In genomic region chr11:62789617-62789936, GRCm38 (mm10) we compare ENCODE assay signal across 8 mouse cellular contexts. TPM values are rescaled to one million over a fixed set of nuclear protein-coding genes. Genes with fewer than 3 reads are reported as not detected.
DNase-seq lines count a peak whose midpoint lies in the region; ATAC-seq and TF ChIP-seq lines count a peak whose summit lies in the region.

No protein-coding gene starts in this region.

- H3K4me2 ChIP-seq in intestine, postnatal 0 days (replicated peaks; ENCODE audit: low read depth), result peak overlapping the region; percentile 77
- peak overlapping the region; percentile 89 for H3K4me2 ChIP-seq in neural tube, embryonic 14.5 days (ENCODE audit: low read depth, low read length)

- no peaks in the 10 kb centered on the region; the same call in 1 of the 2 replicates for H3K36me3 ChIP-seq in intestine, postnatal 0 days (ENCODE audit: control insufficient read depth, insufficient read depth)
- no peaks in the 10 kb centered on the region; the same call in 1 of the 2 replicates for H3K36me3 ChIP-seq in neural tube, embryonic 14.5 days (ENCODE audit: control insufficient read depth, insufficient read depth, low read length)

- ATAC-seq in intestine, postnatal 0 days, result no peak
- no peak; the same call in 1 of the 2 replicates for ATAC-seq in neural tube, embryonic 14.5 days (ENCODE audit: low read depth)

- H3K4me3 ChIP-seq in lung, adult 2 months (replicated peaks; ENCODE audit: extremely low read depth, low read depth, low read length), result peak overlapping the region; percentile 57
- peak overlapping the region; percentile 58; the same call in 1 of the 2 replicates for H3K4me3 ChIP-seq in embryonic fibroblast, embryonic 13.5 days (ENCODE audit: insufficient read depth, low read length)
- peak overlapping the region; percentile 44; the same call in 1 of the 2 replicates for H3K4me3 ChIP-seq in intestine, postnatal 0 days (ENCODE audit: low read depth, low read length)
- peak overlapping the region; percentile 58 for H3K4me3 ChIP-seq in neural tube, embryonic 14.5 days (ENCODE audit: low read depth, low read length)

- no peak for TF ChIP-seq POLR2A in lung, adult 2 months (IDR thresholded peaks at IDR 0.05; ENCODE audit: borderline replicate concordance, extremely low read depth, low read depth, low read length)
- TF ChIP-seq POLR2A in embryonic fibroblast, embryonic 13.5 days (IDR thresholded peaks at IDR 0.05; ENCODE audit: low read depth, low read length), result no peak; the same call in none of the 2 replicates

- H3K9ac ChIP-seq in intestine, postnatal 0 days (ENCODE audit: low read depth, low read length), result no peak overlapping the region
- peak overlapping the region; percentile 79 for H3K9ac ChIP-seq in neural tube, embryonic 14.5 days (replicated peaks; ENCODE audit: low read depth, low read length)

- 54% methylated on average over 3 of the region's 3 CpGs for WGBS in lung, adult 2 months
- 59% methylated on average over 3 of the region's 3 CpGs for WGBS in intestine, postnatal 0 days
- WGBS in neural tube, embryonic 14.5 days, result 52% methylated on average over 3 of the region's 3 CpGs

- no peak for DNase-seq in lung, adult 2 months
- DNase-seq in lung, postnatal 14 days, result no peak
- DNase-seq in frontal cortex, adult 2 months (ENCODE audit: extremely low spot score in 1 of 2, low spot score in 1 of 2), result no peak
- no peak for DNase-seq in urinary bladder, postnatal 14 days (ENCODE audit: low spot score)
- no peak for DNase-seq in embryo, embryonic 10.5 days (ENCODE audit: low spot score)

- no peak for TF ChIP-seq CTCF in lung, adult 2 months (IDR thresholded peaks at IDR 0.05; ENCODE audit: insufficient read depth, low read length)
- no peak for TF ChIP-seq CTCF in embryonic fibroblast, embryonic 13.5 days (IDR thresholded peaks at IDR 0.05; ENCODE audit: borderline replicate concordance, insufficient read depth, low read length)
- no peak for TF ChIP-seq CTCF in intestine, postnatal 0 days (IDR thresholded peaks at IDR 0.05; ENCODE audit: low read depth)

- H3K9me3 ChIP-seq in intestine, postnatal 0 days (ENCODE audit: control insufficient read depth), result no peaks in the 10 kb centered on the region
- H3K9me3 ChIP-seq in neural tube, embryonic 14.5 days (ENCODE audit: control insufficient read depth, low read length), result 0 out of 2 replicates have a peak, but pooled peaks cover 4% of the 10 kb centered on the region

- no peaks in the 10 kb centered on the region; the same call in 1 of the 2 replicates for H3K4me1 ChIP-seq in lung, adult 2 months (ENCODE audit: control insufficient read depth, insufficient read depth, low read length)
- no peaks in the 10 kb centered on the region; the same call in 1 of the 2 replicates for H3K4me1 ChIP-seq in embryonic fibroblast, embryonic 13.5 days (ENCODE audit: control insufficient read depth, insufficient read depth, low read length)
- 0 out of 2 replicates have a peak, but pooled peaks cover 4% of the 10 kb centered on the region for H3K4me1 ChIP-seq in intestine, postnatal 0 days (replicated peaks; ENCODE audit: control insufficient read depth, insufficient read depth, low read length)
- H3K4me1 ChIP-seq in neural tube, embryonic 14.5 days (ENCODE audit: control insufficient read depth, insufficient read depth, low read length), result 0 out of 2 replicates have a peak, but pooled peaks cover 4% of the 10 kb centered on the region

- no peak overlapping the region for H3K27ac ChIP-seq in embryonic fibroblast, embryonic 13.5 days (ENCODE audit: insufficient read depth, low read length)
- H3K27ac ChIP-seq in intestine, postnatal 0 days (ENCODE audit: low read depth, low read length), result no peak overlapping the region
- H3K27ac ChIP-seq in neural tube, embryonic 14.5 days (ENCODE audit: low read depth, low read length), result peak overlapping the region; percentile 69; the same call in 1 of the 2 replicates

- H3K27me3 ChIP-seq in intestine, postnatal 0 days (replicated peaks; ENCODE audit: control insufficient read depth, insufficient read depth, low read length), result no peaks in the 10 kb centered on the region
- no peaks in the 10 kb centered on the region for H3K27me3 ChIP-seq in neural tube, embryonic 14.5 days (ENCODE audit: control insufficient read depth, insufficient read depth, low read length)

RNA-seq across cellular contexts. Expression of gene Zfp286, which starts 0.3 kb away (rescaled TPM):
- 0.54 and 1.1 TPM in 2 replicates for polyA plus RNA-seq in lung, adult 2 months (2012; rRNA removed)
- polyA plus RNA-seq in embryonic fibroblast, embryonic 13.5 days (2011; ENCODE audit: insufficient read length, low read depth, missing spikeins), result 6.7 and 7.6 TPM in 2 replicates
- 4.2 and 4.3 TPM in 2 replicates for polyA plus RNA-seq in intestine, postnatal 0 days (2015; fragmentation: Nextera tagmentation; extraction: Ambion mirVana)
- polyA plus RNA-seq in neural tube, embryonic 14.5 days (2014; fragmentation: Nextera tagmentation; extraction: Ambion mirVana), result 30.8 and 33.8 TPM in 2 replicates
- polyA plus RNA-seq in frontal cortex, adult 2 months (2012; rRNA removed), result 16.1 and 20.5 TPM in 2 replicates

RNA-seq across cellular contexts. Expression of gene Trim16, which starts 30.5 kb away (rescaled TPM):
- polyA plus RNA-seq in lung, adult 2 months (2012; rRNA removed), result 23.7 and 24.5 TPM in 2 replicates
- polyA plus RNA-seq in embryonic fibroblast, embryonic 13.5 days (2011; ENCODE audit: insufficient read length, low read depth, missing spikeins), result 23.5 and 28.5 TPM in 2 replicates
- 10.8 and 11.5 TPM in 2 replicates for polyA plus RNA-seq in intestine, postnatal 0 days (2015; fragmentation: Nextera tagmentation; extraction: Ambion mirVana)
- 9.5 and 10.1 TPM in 2 replicates for polyA plus RNA-seq in neural tube, embryonic 14.5 days (2014; fragmentation: Nextera tagmentation; extraction: Ambion mirVana)
- polyA plus RNA-seq in frontal cortex, adult 2 months (2012; rRNA removed), result 1.8 and 2.2 TPM in 2 replicates

RNA-seq across cellular contexts. Expression of gene Gm10428, which starts 36.7 kb away (rescaled TPM):
- polyA plus RNA-seq in lung, adult 2 months (2012; rRNA removed), result not detected in 2 replicates
- not detected in 2 replicates for polyA plus RNA-seq in embryonic fibroblast, embryonic 13.5 days (2011; ENCODE audit: insufficient read length, low read depth, missing spikeins)
- not detected in 2 replicates for polyA plus RNA-seq in intestine, postnatal 0 days (2015; fragmentation: Nextera tagmentation; extraction: Ambion mirVana)
- not detected in 2 replicates for polyA plus RNA-seq in neural tube, embryonic 14.5 days (2014; fragmentation: Nextera tagmentation; extraction: Ambion mirVana)
- polyA plus RNA-seq in frontal cortex, adult 2 months (2012; rRNA removed), result not detected in 2 replicates

RNA-seq across cellular contexts. Expression of gene Fbxw10, which starts 57.3 kb away (rescaled TPM):
- polyA plus RNA-seq in lung, adult 2 months (2012; rRNA removed), result 0.38 and 0.84 TPM in 2 replicates
- polyA plus RNA-seq in embryonic fibroblast, embryonic 13.5 days (2011; ENCODE audit: insufficient read length, low read depth, missing spikeins), result 1.3 and 1.5 TPM in 2 replicates
- 0.14 and 0.17 TPM in 2 replicates for polyA plus RNA-seq in intestine, postnatal 0 days (2015; fragmentation: Nextera tagmentation; extraction: Ambion mirVana)
- polyA plus RNA-seq in neural tube, embryonic 14.5 days (2014; fragmentation: Nextera tagmentation; extraction: Ambion mirVana), result 0.16 and 0.19 TPM in 2 replicates
- polyA plus RNA-seq in frontal cortex, adult 2 months (2012; rRNA removed), result 0.55 and 0.66 TPM in 2 replicates

RNA-seq across cellular contexts. Expression of gene Zfp287, which starts 57.9 kb away (rescaled TPM):
- polyA plus RNA-seq in lung, adult 2 months (2012; rRNA removed), result 2.8 and 3.9 TPM in 2 replicates
- polyA plus RNA-seq in embryonic fibroblast, embryonic 13.5 days (2011; ENCODE audit: insufficient read length, low read depth, missing spikeins), result 7.7 and 8.0 TPM in 2 replicates
- 1.5 and 2.3 TPM in 2 replicates for polyA plus RNA-seq in intestine, postnatal 0 days (2015; fragmentation: Nextera tagmentation; extraction: Ambion mirVana)
- 24.7 and 25.3 TPM in 2 replicates for polyA plus RNA-seq in neural tube, embryonic 14.5 days (2014; fragmentation: Nextera tagmentation; extraction: Ambion mirVana)
- 12.0 and 12.3 TPM in 2 replicates for polyA plus RNA-seq in frontal cortex, adult 2 months (2012; rRNA removed)
